Mouse (Mus musculus) MEL (cell line): Measurements from ENCODE around the gene Fgfr2. TPM values are rescaled to one million over a fixed set of nuclear protein-coding genes. Genes with fewer than 3 reads are reported as not detected.

ENCODE experiments used
- DNase-seq: peaks from one replicate; pipeline ENCODE4 v3.0.0; 2011; ENCODE audit warnings: low read depth, low spot score
- H3K27ac ChIP-seq: 2 replicates; pipeline ENCODE4 v1.5.1; 2012; ENCODE audit warnings: low read depth, mild to moderate bottlenecking, control low read depth, low read length, moderate library complexity; ENCODE audit not compliant: control insufficient read depth
- H3K27me3 ChIP-seq, 2 experiments: fragments of 150-350 bp in 1 of 2; sonication (generic) in 1 of 2; 2 replicates each; pipeline ENCODE4 v1.6.1; 2012; ENCODE audit warnings: low read length in 2 of 2, mild to moderate bottlenecking in 2 of 2, improper control_type of control experiment in 1 of 2, moderate library complexity in 1 of 2; ENCODE audit not compliant: insufficient read depth in 2 of 2, control insufficient read depth in 1 of 2
- H3K36me3 ChIP-seq, 2 experiments: 2 replicates each; pipeline ENCODE4 v1.6.1; 2012 to 2014; ENCODE audit warnings: low read length in 2 of 2, improper control_type of control experiment in 1 of 2, inconsistent platforms in 1 of 2, mild to moderate bottlenecking in 1 of 2; ENCODE audit not compliant: insufficient read depth in 2 of 2, control insufficient read depth in 1 of 2
- H3K4me1 ChIP-seq, 2 experiments: fragments of 150-350 bp in 1 of 2; sonication (generic) in 1 of 2; 2 replicates each; pipeline ENCODE4 v1.6.1; 2012; ENCODE audit warnings: low read length in 2 of 2, improper control_type of control experiment in 1 of 2, mild to moderate bottlenecking in 1 of 2; ENCODE audit not compliant: insufficient read depth in 2 of 2, control insufficient read depth in 1 of 2
- H3K4me3 ChIP-seq, 2 experiments: fragments of 150-350 bp in 1 of 2; sonication (generic) in 1 of 2; 2 replicates each; pipeline ENCODE4 v1.5.1; 2012; ENCODE audit warnings: low read depth in 2 of 2, low read length in 2 of 2, mild to moderate bottlenecking in 2 of 2, moderate library complexity in 2 of 2, control low read depth in 1 of 2, improper control_type of control experiment in 1 of 2; ENCODE audit not compliant: control insufficient read depth in 1 of 2, insufficient read depth in 1 of 2
- H3K79me2 ChIP-seq: 2 replicates; pipeline ENCODE4 v1.6.1; 2012; ENCODE audit warnings: mild to moderate bottlenecking, low read length, moderate library complexity; ENCODE audit not compliant: control insufficient read depth, poor library complexity, insufficient read depth
- H3K9ac ChIP-seq: 2 replicates; pipeline ENCODE4 v1.6.1; 2012; ENCODE audit warnings: low read depth, mild to moderate bottlenecking, control low read depth, low read length, moderate library complexity; ENCODE audit not compliant: control insufficient read depth, poor library complexity, severe bottlenecking
- H3K9me3 ChIP-seq: fragments of 150-350 bp; sonication (generic); replicated peaks from 2 replicates; pipeline ENCODE4 v1.6.1; 2012; ENCODE audit warnings: mild to moderate bottlenecking, low read length, improper control_type of control experiment, moderate library complexity; ENCODE audit not compliant: insufficient read depth
- CHD1 ChIP-seq: IDR thresholded peaks from 2 replicates; pipeline ENCODE4 v1.6.1; 2012; ENCODE audit warnings: low read depth, mild to moderate bottlenecking, inconsistent platforms, low read length, improper control_type of control experiment
- KAT2A ChIP-seq: conservative IDR thresholded peaks from 2 replicates; pipeline ENCODE4 v1.6.1; 2012; ENCODE audit warnings: low read depth, low read length, improper control_type of control experiment, inconsistent platforms
- MAZ ChIP-seq: IDR thresholded peaks from 2 replicates; pipeline ENCODE4 v1.6.1; 2012; ENCODE audit warnings: low read depth, mild to moderate bottlenecking, inconsistent platforms, low read length, improper control_type of control experiment
- MEF2A ChIP-seq: IDR thresholded peaks from 2 replicates; pipeline ENCODE4 v1.6.1; 2014; ENCODE audit warnings: low read depth, mild to moderate bottlenecking, inconsistent platforms, low read length, improper control_type of control experiment; ENCODE audit not compliant: poor library complexity, insufficient replicate concordance, severe bottlenecking; ENCODE audit errors: extremely low read depth
- MYB ChIP-seq: IDR thresholded peaks from 2 replicates; pipeline ENCODE4 v1.6.1; 2011; ENCODE audit warnings: mild to moderate bottlenecking, low read depth, low read length, improper control_type of control experiment
- POLR2A ChIP-seq, 2 experiments: IDR thresholded peaks; 2 replicates each; pipeline ENCODE4 v1.6.1; 2011 to 2012; ENCODE audit warnings: low read length in 2 of 2, mild to moderate bottlenecking in 2 of 2, control low read depth in 1 of 2, improper control_type of control experiment in 1 of 2, low read depth in 1 of 2, moderate library complexity in 1 of 2; ENCODE audit not compliant: control insufficient read depth in 1 of 2, insufficient read depth in 1 of 2, poor library complexity in 1 of 2
- POLR2AphosphoS5 ChIP-seq: IDR thresholded peaks from 2 replicates; pipeline ENCODE4 v1.6.1; 2012; ENCODE audit warnings: low read depth, borderline replicate concordance, mild to moderate bottlenecking, inconsistent platforms, low read length, moderate library complexity, mixed read lengths
- SIN3A ChIP-seq: IDR thresholded peaks from 2 replicates; pipeline ENCODE4 v1.6.1; 2012; ENCODE audit warnings: low read length, improper control_type of control experiment, inconsistent platforms
- TAL1 ChIP-seq: IDR thresholded peaks from 2 replicates; pipeline ENCODE4 v1.6.1; 2012; ENCODE audit warnings: mild to moderate bottlenecking, inconsistent platforms, low read length, moderate library complexity, mixed read lengths
- USF1 ChIP-seq: IDR thresholded peaks from 2 replicates; pipeline ENCODE4 v1.6.1; 2014; ENCODE audit warnings: low read depth, mild to moderate bottlenecking, inconsistent platforms, low read length, improper control_type of control experiment, moderate library complexity
- ZKSCAN1 ChIP-seq: IDR thresholded peaks from 2 replicates; pipeline ENCODE4 v1.6.1; 2012; ENCODE audit warnings: low read depth, mild to moderate bottlenecking, inconsistent platforms, low read length, improper control_type of control experiment, moderate library complexity
- ZMIZ1 ChIP-seq: IDR thresholded peaks from 2 replicates; pipeline ENCODE4 v1.6.1; 2012; ENCODE audit warnings: low read depth, mild to moderate bottlenecking, inconsistent platforms, low read length, improper control_type of control experiment, moderate library complexity
- ZNF384 ChIP-seq: IDR thresholded peaks from 2 replicates; pipeline ENCODE4 v1.6.1; 2012; ENCODE audit warnings: low read depth, mild to moderate bottlenecking, inconsistent platforms, low read length, improper control_type of control experiment
- polyA plus RNA-seq, 2 experiments: library from polyadenylated mRNA; stranded (reverse) in 1 of 2; unstranded in 1 of 2; fragments of >175 nt in 1 of 2; fragments of >200 nt in 1 of 2; gene quantifications; 2 replicates each; pipeline versions ENCODE4 v1.2.1 to v1.2.4; 2012; ENCODE audit warnings: low replicate concordance in 2 of 2, low read depth in 1 of 2; ENCODE audit not compliant: insufficient read length in 2 of 2, insufficient read depth in 1 of 2, missing spikeins in 1 of 2
- total RNA-seq: library from RNA; depleted of rRNA; stranded (reverse); fragments of 300-350 nt; gene quantifications from 2 replicates; pipeline ENCODE4 v1.2.3, GENCODE M21; 2012

Gene Fgfr2
- total and polyA plus RNA-seq, 3 experiments, result not detected

GRCm38 (mm10) chr7:130324716-130325401, 2798.3 kb downstream of the Fgfr2 start:
- Histone ChIP-seq H3K36me3 (no peaks in the 10 kb centered on the region), H3K79me2 (no peaks in the 10 kb centered on the region), H3K4me1 (no peaks in the 10 kb centered on the region), H3K4me3 (no peak overlapping the region), H3K27me3 (no peaks in the 10 kb centered on the region), H3K9ac (no peak overlapping the region), H3K9me3 (no peaks in the 10 kb centered on the region), H3K27ac (no peak overlapping the region)
- DNase-seq, result no peak
- TF ChIP-seq CHD1, result no peak

- no peak for DNase-seq
- Histone ChIP-seq H3K79me2 (no peaks in the 10 kb centered on the region), H3K27ac (no peak overlapping the region), H3K9me3 (no peaks in the 10 kb centered on the region), H3K27me3 (no peaks in the 10 kb centered on the region), H3K36me3 (no peaks in the 10 kb centered on the region), H3K4me3 (no peak overlapping the region), H3K4me1 (no peaks in the 10 kb centered on the region), H3K9ac (no peak overlapping the region)
- TF ChIP-seq ZKSCAN1, result no peak
Measured at GRCm38 (mm10) chr7:130323766-130324165, 2799.4 kb downstream of the Fgfr2 start.

GRCm38 (mm10) chr7:130319799-130320556, 2803.2 kb downstream of the Fgfr2 start:
- no peaks in the 10 kb centered on the region for H3K9me3 ChIP-seq
- H3K9ac ChIP-seq, result no peak overlapping the region
- H3K27ac ChIP-seq, result no peak overlapping the region
- H3K4me3 ChIP-seq, result no peak overlapping the region
- H3K27me3 ChIP-seq, result no peaks in the 10 kb centered on the region
- no peaks in the 10 kb centered on the region for H3K36me3 ChIP-seq
- H3K79me2 ChIP-seq, result no peaks in the 10 kb centered on the region
- H3K4me1 ChIP-seq, result no peaks in the 10 kb centered on the region
- TF ChIP-seq MEF2A (no peak), TAL1 (no peak), POLR2A (IDR thresholded peaks at IDR 0.05; ENCODE audit: control insufficient read depth in 1 of 2, insufficient read depth in 1 of 2, low read depth in 1 of 2, low read length in 2 of 2, poor library complexity in 1 of 2) (no peak), MAZ (no peak), POLR2AphosphoS5 (no peak), SIN3A (no peak), CHD1 (no peak), KAT2A (no peak), ZMIZ1 (no peak), ZNF384 (no peak), USF1 (no peak), MYB (no peak)
- DNase-seq, result no peak
